Mouse (Mus musculus) small intestine, adult 2 months (tissue): ENCODE measurements around the gene Vash2. TPM values are rescaled to one million over a fixed set of nuclear protein-coding genes. Genes with fewer than 3 reads are reported as not detected.
"Not testable (repeated sequence)": the region's sequence is repeated elsewhere in the genome, so short reads cannot be mapped to it uniquely, and the experiment has no call there.

Experiments
- H3K27ac ChIP-seq: fragments of 200-500 bp; 2 replicates; pipeline ENCODE4 v1.5.1; 2012; ENCODE audit warnings: low read depth, low read length, control low read depth, inconsistent platforms; ENCODE audit not compliant: insufficient read depth
- H3K27me3 ChIP-seq: fragments of 200-500 bp; 2 replicates; pipeline ENCODE4 v1.6.1; 2012; ENCODE audit warnings: mild to moderate bottlenecking, moderate library complexity, low read length, inconsistent platforms; ENCODE audit not compliant: control insufficient read depth, insufficient read depth
- H3K36me3 ChIP-seq: fragments of 200-500 bp; 2 replicates; pipeline ENCODE4 v1.6.1; 2012; ENCODE audit warnings: mild to moderate bottlenecking, low read length, control low read depth, inconsistent platforms; ENCODE audit not compliant: control insufficient read depth, insufficient read depth
- H3K4me1 ChIP-seq: fragments of 200-500 bp; 2 replicates; pipeline ENCODE4 v1.6.1; 2012; ENCODE audit warnings: low read length, inconsistent platforms, mixed read lengths; ENCODE audit not compliant: control insufficient read depth, insufficient read depth, insufficient read length
- H3K4me3 ChIP-seq: fragments of 200-500 bp; 2 replicates; pipeline ENCODE4 v1.5.1; 2012; ENCODE audit warnings: low read depth, mild to moderate bottlenecking, control low read depth, inconsistent platforms, low read length, moderate library complexity
- CTCF ChIP-seq: fragments of 200-500 bp; IDR thresholded peaks from 2 replicates; pipeline ENCODE4 v1.5.1; 2012; ENCODE audit warnings: low read depth, mild to moderate bottlenecking, control low read depth, inconsistent platforms, low read length, moderate library complexity, mixed read lengths; ENCODE audit not compliant: insufficient replicate concordance, insufficient read length; ENCODE audit errors: extremely low read depth
- POLR2A ChIP-seq: fragments of 200-500 bp; IDR thresholded peaks from 2 replicates; pipeline ENCODE4 v1.6.1; 2012; ENCODE audit warnings: low read depth, mild to moderate bottlenecking, control low read depth, inconsistent platforms, low read length, moderate library complexity
- WGBS: fragments of 180-500 bp; shearing (Covaris S2); methylation state at CpG from one replicate; pipeline ENCODE4 v1.1.7; 2018; 5-methylcytosine and 5-hydroxymethylcytosine counted together
- polyA plus RNA-seq: library from polyadenylated mRNA; depleted of rRNA; stranded (reverse); fragments of >200 nt; gene quantifications from 2 replicates; pipeline ENCODE4 v1.2.3, GENCODE M21; 2012; rRNA removed

Vash2 gene
- 0.76 and 0.79 TPM in 2 replicates for polyA plus RNA-seq

GRCm38 (mm10) chr1:190979100-190979563 lies at the start of gene Vash2:
TSS of gene Vash2 (minus strand) at chr1:190979296.
- peak within 1 kb of the TSS; percentile 56 for H3K4me3 ChIP-seq
- peaks cover 9% of the 10 kb centered on the region for H3K4me1 ChIP-seq
- H3K27ac ChIP-seq, result no peak within 1 kb of the TSS
- peak; percentile 32; the same call in 1 of the 2 replicates for TF ChIP-seq POLR2A
- TF ChIP-seq CTCF, result no peak
- H3K36me3 ChIP-seq, result no peaks in the 10 kb centered on the region
- peaks cover 35% of the 10 kb centered on the region for H3K27me3 ChIP-seq
- WGBS, result 1% methylated on average over 38 of the region's 38 CpGs

- Histone ChIP-seq H3K27me3 (no peaks in the 10 kb centered on the region), H3K4me3 (peak within 1 kb of the TSS; percentile 94), H3K4me1 (peaks cover 15% of the 10 kb centered on the region; the same call in 1 of the 2 replicates), H3K27ac (peak within 1 kb of the TSS; percentile 64), H3K36me3 (peaks cover 5% of the 10 kb centered on the region)
- TF ChIP-seq CTCF, result no peak; the same call in 1 of the 2 replicates
- peak; percentile 95 for TF ChIP-seq POLR2A
- WGBS, result under 1% methylated on average over 50 of the region's 50 CpGs
These were observed 47.1 kb upstream of the Vash2 start, which contains the start of gene Flvcr1 for GRCm38 (mm10) chr1:191026021-191026713. TSS of gene Flvcr1 (minus strand) at chr1:191026158.

- peaks cover 10% of the 10 kb centered on the region for H3K36me3 ChIP-seq
- H3K27ac ChIP-seq, result peak overlapping the region; percentile 12
- no peak for TF ChIP-seq CTCF
- TF ChIP-seq POLR2A, result no peak
- peak overlapping the region; percentile 94 for H3K4me3 ChIP-seq
- H3K27me3 ChIP-seq, result no peaks in the 10 kb centered on the region
- 2% methylated on average over 69 of the region's 69 CpGs for WGBS
- H3K4me1 ChIP-seq, result peaks cover 15% of the 10 kb centered on the region; the same call in 1 of the 2 replicates
These were observed 46.2 kb upstream of the Vash2 start for GRCm38 (mm10) chr1:191025016-191026012.

GRCm38 (mm10) chr1:191023806-191024205 lies 44.7 kb upstream of the Vash2 start:
- H3K4me3 ChIP-seq, H3K27me3 ChIP-seq, H3K27ac ChIP-seq: not testable (repeated sequence)
- WGBS, result 90% methylated on average over 6 of the region's 6 CpGs
- peaks cover 13% of the 10 kb centered on the region; the same call in 1 of the 2 replicates for H3K4me1 ChIP-seq
- peaks cover 14% of the 10 kb centered on the region for H3K36me3 ChIP-seq

- Histone ChIP-seq H3K36me3 (peaks cover 14% of the 10 kb centered on the region), H3K27ac (no peak overlapping the region), H3K4me1 (peaks cover 13% of the 10 kb centered on the region; the same call in 1 of the 2 replicates), H3K4me3 (no peak overlapping the region), H3K27me3 (no peaks in the 10 kb centered on the region)
- WGBS, result 67% methylated on average over 2 of the region's 2 CpGs
- TF ChIP-seq POLR2A (no peak), CTCF (no peak)
These were observed 44.0 kb upstream of the Vash2 start for GRCm38 (mm10) chr1:191023140-191023539.

- TF ChIP-seq CTCF, result no peak
- TF ChIP-seq POLR2A, result no peak
- H3K4me3 ChIP-seq, result no peak overlapping the region
- H3K36me3 ChIP-seq, result peaks cover 14% of the 10 kb centered on the region
- WGBS, result 90% methylated on average over 7 of the region's 7 CpGs
- H3K27ac ChIP-seq, result no peak overlapping the region
- H3K27me3 ChIP-seq, result no peaks in the 10 kb centered on the region
- peaks cover 7% of the 10 kb centered on the region; the same call in 1 of the 2 replicates for H3K4me1 ChIP-seq
These were observed 41.9 kb upstream of the Vash2 start for GRCm38 (mm10) chr1:191021016-191021415.
